Mouse (Mus musculus) ovary, adult 10 weeks (tissue): ENCODE results near the gene Ptprt. TPM values are rescaled to one million over a fixed set of nuclear protein-coding genes. Genes with fewer than 3 reads are reported as not detected.

Experiments used
- polyA plus RNA-seq: library from polyadenylated mRNA; stranded (reverse); fragments of 350-450 nt; fragmentation: Illumina TruSeq; extraction: RNeasy Lipid Tissue Mini Kit (QIAGEN cat#74804); gene quantifications from one replicate; pipeline ENCODE4 v1.2.3, GENCODE M21; 2014

The Ptprt gene
- polyA plus RNA-seq, result 6.7 TPM

GRCm38 (mm10) chr2:162660941-162661386, at the start of gene Ptprt:
TSS of gene Ptprt (minus strand) at chr2:162661147.

